Mouse (Mus musculus) cortical plate, adult 2 months (tissue): ENCODE results near the gene Sox2. TPM values are rescaled to one million over a fixed set of nuclear protein-coding genes. Genes with fewer than 3 reads are reported as not detected.

ENCODE experiments used
- H3K27ac ChIP-seq: fragments of 200-500 bp; 2 replicates; pipeline ENCODE4 v1.5.1; 2012; ENCODE audit warnings: low read length, control low read depth, inconsistent platforms; ENCODE audit not compliant: insufficient read depth
- H3K4me1 ChIP-seq: fragments of 200-500 bp; 2 replicates; pipeline ENCODE4 v1.6.1; 2011; ENCODE audit warnings: low read length; ENCODE audit not compliant: control insufficient read depth, insufficient read depth
- H3K4me3 ChIP-seq: fragments of 200-500 bp; 2 replicates; pipeline ENCODE4 v1.5.1; 2011; ENCODE audit warnings: mild to moderate bottlenecking, low read length, control low read depth; ENCODE audit not compliant: insufficient read depth
- CTCF ChIP-seq: fragments of 200-500 bp; IDR thresholded peaks from 2 replicates; pipeline ENCODE4 v1.5.1; 2011; ENCODE audit warnings: mild to moderate bottlenecking, control low read depth, low read length; ENCODE audit not compliant: insufficient read depth; ENCODE audit errors: extremely low read depth
- POLR2A ChIP-seq: fragments of 200-500 bp; IDR thresholded peaks from 2 replicates; pipeline ENCODE4 v1.6.1; 2011; ENCODE audit warnings: mild to moderate bottlenecking, low read length, control low read depth; ENCODE audit not compliant: insufficient read depth; ENCODE audit errors: extremely low read depth
- polyA plus RNA-seq: library from polyadenylated mRNA; depleted of rRNA; stranded (reverse); fragments of >200 nt; gene quantifications from 2 replicates; pipeline ENCODE4 v1.2.3, GENCODE M21; 2012

The Sox2 gene
- polyA plus RNA-seq, 1 experiment, result 30.5 TPM

- H3K27ac ChIP-seq, result no peak overlapping the region
Observed at GRCm38 (mm10) chr3:34679921-34680320, 29.7 kb downstream of the Sox2 start.

GRCm38 (mm10) chr3:34688072-34688471 lies 37.9 kb downstream of the Sox2 start:
- H3K27ac ChIP-seq, result no peak overlapping the region
- no peaks in the 10 kb centered on the region for H3K4me1 ChIP-seq
- H3K4me3 ChIP-seq, result no peak overlapping the region
- TF ChIP-seq CTCF (no peak), POLR2A (no peak)

More at GRCm38 (mm10) chr3:34679921-34680320, 29.7 kb downstream of the Sox2 start:
- TF ChIP-seq CTCF (no peak), POLR2A (no peak)
- Histone ChIP-seq H3K4me3 (no peak overlapping the region), H3K4me1 (no peaks in the 10 kb centered on the region)

- H3K4me3 ChIP-seq, result no peak overlapping the region
- TF ChIP-seq CTCF (no peak), POLR2A (no peak)
- no peak overlapping the region for H3K27ac ChIP-seq
- H3K4me1 ChIP-seq, result no peaks in the 10 kb centered on the region
Observed at GRCm38 (mm10) chr3:34691703-34692393, 41.6 kb downstream of the Sox2 start.

- no peak overlapping the region for H3K4me3 ChIP-seq
- TF ChIP-seq POLR2A, result no peak
- no peaks in the 10 kb centered on the region for H3K4me1 ChIP-seq
- H3K27ac ChIP-seq, result no peak overlapping the region
Observed at GRCm38 (mm10) chr3:34692394-34692745, 42.2 kb downstream of the Sox2 start.
